Mouse (Mus musculus): ENCODE measurements at regions not wholly inside any gene's neighbourhood (a gene's known extent, or its start where the extent isn't known, plus 50 kb on each side); places are given as distances from the start of the nearest gene placed in this dataset.

DNA sequence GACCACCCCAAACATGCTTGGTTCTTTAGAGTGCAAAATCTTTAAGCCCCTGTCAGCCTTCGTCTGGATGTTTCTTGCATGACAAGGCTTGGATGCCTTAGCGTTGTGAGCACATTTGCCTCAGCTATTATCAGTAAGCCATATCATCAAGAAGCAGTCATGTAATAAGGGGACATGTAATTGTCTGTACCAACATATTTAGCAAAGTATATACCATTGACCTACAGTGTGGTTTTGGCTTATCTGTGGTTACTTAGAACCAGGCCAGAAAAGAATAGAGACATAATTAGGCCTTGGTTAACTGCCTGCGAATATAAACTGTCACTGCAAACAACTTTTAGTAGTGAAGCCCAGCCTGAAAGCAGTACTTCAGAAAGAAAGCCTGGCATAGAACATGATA is 57.0 kb upstream of the Slc4a7 start:
- intact Hi-C loops (cut with DNase I): no loop called here
- no peak for DNase-seq (ENCODE audit: extremely low spot score in 1 of 2, low spot score in 2 of 2)

Measured in left cerebral cortex, postnatal 10 days (tissue).